Mouse (Mus musculus) mature B cell (primary cell): ENCODE measurements around the gene Lnx2.

ENCODE experiments used
- in situ Hi-C: fragments of 300-500 bp; cut with MboI; formaldehyde crosslinking; loops from 2 replicates; pipeline ENCODE4 v1.14.3; 2019

Gene Lnx2

GRCm38 (mm10) chr5:147052309-147052558 is 24.2 kb downstream of the Lnx2 start:
- in situ Hi-C loops: no loop called here

GRCm38 (mm10) chr5:147051500-147052308 is 24.7 kb downstream of the Lnx2 start:
- in situ Hi-C loops: no loop called here

- in situ Hi-C loops: no loop called here
These were observed 25.4 kb downstream of the Lnx2 start for GRCm38 (mm10) chr5:147050816-147051499.

- in situ Hi-C loops: no loop called here
These were observed 26.7 kb downstream of the Lnx2 start for GRCm38 (mm10) chr5:147049544-147050209.

GRCm38 (mm10) chr5:147045929-147046328 is 30.5 kb downstream of the Lnx2 start:
- in situ Hi-C loops: no loop called here

- in situ Hi-C loops: no loop called here
These were observed 31.1 kb downstream of the Lnx2 start for GRCm38 (mm10) chr5:147045311-147045710.

- in situ Hi-C loops: no loop called here
These were observed 33.0 kb downstream of the Lnx2 start for GRCm38 (mm10) chr5:147043240-147043844.

GRCm38 (mm10) chr5:147041965-147042937 is 34.1 kb downstream of the Lnx2 start:
- in situ Hi-C loops: no loop called here

- in situ Hi-C loops: no loop called here
These were observed 37.0 kb downstream of the Lnx2 start for GRCm38 (mm10) chr5:147039394-147039793.

GRCm38 (mm10) chr5:147037601-147038000 is 38.8 kb downstream of the Lnx2 start:
- in situ Hi-C loops: no loop called here

- in situ Hi-C loops: no loop called here
These were observed 39.7 kb downstream of the Lnx2 start for GRCm38 (mm10) chr5:147036661-147037060.

GRCm38 (mm10) chr5:147036028-147036427 is 40.4 kb downstream of the Lnx2 start:
- in situ Hi-C loops: no loop called here

- in situ Hi-C loops: no loop called here
These were observed 41.1 kb downstream of the Lnx2 start for GRCm38 (mm10) chr5:147035301-147035700.

- in situ Hi-C loops: no loop called here
These were observed 42.1 kb downstream of the Lnx2 start for GRCm38 (mm10) chr5:147034283-147034682.

GRCm38 (mm10) chr5:147033155-147033554 is 43.2 kb downstream of the Lnx2 start:
- in situ Hi-C loops: no loop called here

GRCm38 (mm10) chr5:147031281-147031680 is 45.1 kb downstream of the Lnx2 start:
- in situ Hi-C loops: no loop called here

GRCm38 (mm10) chr5:147024331-147025034 is 51.9 kb downstream of the Lnx2 start:
- in situ Hi-C loops: no loop called here

- in situ Hi-C loops: no loop called here
These were observed 53.0 kb downstream of the Lnx2 start for GRCm38 (mm10) chr5:147023245-147023970.

- in situ Hi-C loops: no loop called here
These were observed 54.7 kb downstream of the Lnx2 start for GRCm38 (mm10) chr5:147021546-147022265.
